Mouse (Mus musculus) cortical plate, adult 2 months (tissue): ENCODE data around the gene Cd46.

Experiments used
- CTCF ChIP-seq: fragments of 200-500 bp; IDR thresholded peaks from 2 replicates; pipeline ENCODE4 v1.5.1; 2011; ENCODE audit warnings: mild to moderate bottlenecking, control low read depth, low read length; ENCODE audit not compliant: insufficient read depth; ENCODE audit errors: extremely low read depth
- POLR2A ChIP-seq: fragments of 200-500 bp; IDR thresholded peaks from 2 replicates; pipeline ENCODE4 v1.6.1; 2011; ENCODE audit warnings: mild to moderate bottlenecking, low read length, control low read depth; ENCODE audit not compliant: insufficient read depth; ENCODE audit errors: extremely low read depth

DNA sequence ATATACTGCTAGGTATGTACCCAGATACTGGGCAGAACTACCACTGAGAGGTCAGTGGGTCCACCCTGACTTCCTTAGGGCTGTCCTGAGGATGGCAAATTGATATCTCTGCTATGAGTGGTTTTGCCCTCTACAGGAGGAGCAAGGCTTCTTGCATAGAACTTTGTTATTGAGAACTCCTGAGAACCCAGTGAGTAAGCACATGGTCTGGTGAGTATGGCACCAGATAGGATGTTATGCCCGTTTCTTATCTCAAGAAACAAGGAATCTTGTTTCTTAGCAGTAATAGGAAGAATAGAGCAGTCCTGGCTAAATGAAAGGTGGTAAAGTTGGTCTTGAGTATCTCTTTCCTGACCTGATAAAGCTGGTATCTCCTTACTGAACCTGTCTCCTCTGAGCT lies 59.3 kb downstream of the Cd46 start:
- TF ChIP-seq CTCF (no peak), POLR2A (no peak)
